Mouse (Mus musculus) hematopoietic stem cell, adult 5-6 weeks (primary cell): ENCODE measurements around the gene B4galt7. TPM values are rescaled to one million over a fixed set of nuclear protein-coding genes. Genes with fewer than 3 reads are reported as not detected.
A peak's percentile ranks its signal among the peaks of the same experiment; 100 is the strongest.

Source experiments
- ATAC-seq, 2 experiments: fragments of 125-278 bp in 1 of 2; replicated peaks in 1 of 2; 2 replicates each; pipeline ENCODE4 v1.8.0; 2016 to 2017; ENCODE audit warnings: inconsistent platforms in 2 of 2, mild to moderate bottlenecking in 2 of 2, moderate number of reproducible peaks in 2 of 2, low read depth in 1 of 2, moderate TSS enrichment in 1 of 2; ENCODE audit not compliant: low FRiP score in 2 of 2, poor library complexity in 2 of 2, severe bottlenecking in 2 of 2, insufficient read depth in 1 of 2, low TSS enrichment in 1 of 2
- total RNA-seq: library from RNA; stranded (forward); fragments of 172-1452, 232-1000 nt; gene quantifications from 2 replicates; pipeline ENCODE4 v1.2.3, GENCODE M21; 2017

The B4galt7 gene
- total RNA-seq, 1 experiment from 2014 or later = 8.3 TPM

DNA sequence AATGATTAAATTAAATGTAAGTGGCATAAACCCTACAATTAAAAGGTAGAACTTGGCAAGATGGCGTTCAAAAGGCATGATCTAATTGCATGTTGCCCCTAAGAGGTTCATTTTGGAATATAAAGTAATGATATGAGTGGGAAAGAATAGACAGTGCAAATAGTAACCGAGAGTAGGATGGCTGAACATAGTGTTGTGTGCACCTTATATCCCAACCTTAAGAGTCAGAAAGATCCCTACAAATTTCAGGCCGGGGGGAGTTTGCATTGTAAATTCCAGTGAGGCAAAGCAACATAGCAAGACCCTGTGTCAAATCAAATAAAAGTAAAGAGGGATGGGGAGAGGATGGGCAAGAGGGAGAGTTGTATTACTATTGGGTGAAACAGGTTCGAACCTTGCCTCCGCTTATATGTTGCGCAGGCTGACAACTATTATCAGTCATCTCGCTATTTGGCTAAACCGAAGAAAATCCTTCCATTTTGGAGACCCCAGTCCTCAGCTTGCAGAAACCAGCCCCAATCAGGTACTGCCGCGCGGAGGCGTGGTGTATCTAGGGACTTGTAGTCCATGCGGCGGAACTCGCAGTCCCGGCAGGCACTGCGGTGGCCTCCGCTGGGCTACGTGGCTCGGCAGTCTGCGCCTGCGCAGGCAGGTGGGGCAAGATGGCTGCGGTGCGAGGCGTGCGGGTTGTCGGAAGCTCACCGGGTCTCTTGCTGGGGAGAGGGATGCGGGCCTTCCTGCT lies 7.0 kb upstream of the B4galt7 start:
- ATAC-seq = peak; percentile 98 to 100

DNA sequence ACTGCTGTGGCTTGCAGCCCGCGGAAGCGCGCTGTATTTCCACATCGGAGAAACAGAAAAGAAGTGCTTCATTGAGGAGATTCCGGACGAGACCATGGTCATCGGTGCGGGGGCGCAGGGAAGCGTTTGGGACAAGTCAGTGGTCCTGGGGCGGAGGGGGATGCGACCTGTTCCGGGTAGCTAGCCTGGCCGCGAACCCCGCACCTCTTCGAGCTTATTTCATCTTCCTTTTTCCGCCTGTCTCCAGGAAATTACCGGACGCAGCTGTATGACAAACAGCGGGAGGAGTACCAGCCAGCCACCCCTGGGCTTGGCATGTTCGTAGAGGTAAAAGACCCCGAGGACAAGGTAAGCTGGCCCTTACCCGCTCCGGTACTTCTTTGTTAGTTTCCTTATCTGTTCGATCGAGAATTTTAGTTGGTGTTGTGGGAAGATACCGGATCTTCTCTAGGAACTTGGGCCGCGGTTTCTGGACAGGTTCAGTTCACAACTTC lies 6.4 kb upstream of the B4galt7 start:
- ATAC-seq = peak in 1 of 2 experiments; percentile 33; a peak in 2 of 4 replicates

DNA sequence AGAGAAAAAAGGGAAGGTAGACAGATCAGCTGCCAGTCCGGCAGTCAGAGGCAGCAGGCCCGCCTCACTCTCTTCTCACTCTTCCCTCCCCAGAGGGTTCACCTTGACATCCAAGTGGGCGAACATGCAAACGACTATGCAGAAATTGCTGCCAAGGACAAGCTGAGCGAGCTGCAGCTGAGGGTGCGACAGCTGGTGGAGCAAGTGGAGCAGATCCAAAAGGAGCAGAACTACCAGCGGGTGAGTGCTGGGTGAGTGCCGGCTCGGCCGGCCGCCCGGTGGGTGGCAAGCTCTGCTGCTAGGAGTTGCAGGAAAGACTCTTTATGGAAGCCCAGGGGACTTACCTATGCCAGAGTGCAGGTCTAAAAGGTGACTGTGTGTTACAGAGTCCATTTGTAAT lies 4.3 kb upstream of the B4galt7 start:
- no peak for ATAC-seq

DNA sequence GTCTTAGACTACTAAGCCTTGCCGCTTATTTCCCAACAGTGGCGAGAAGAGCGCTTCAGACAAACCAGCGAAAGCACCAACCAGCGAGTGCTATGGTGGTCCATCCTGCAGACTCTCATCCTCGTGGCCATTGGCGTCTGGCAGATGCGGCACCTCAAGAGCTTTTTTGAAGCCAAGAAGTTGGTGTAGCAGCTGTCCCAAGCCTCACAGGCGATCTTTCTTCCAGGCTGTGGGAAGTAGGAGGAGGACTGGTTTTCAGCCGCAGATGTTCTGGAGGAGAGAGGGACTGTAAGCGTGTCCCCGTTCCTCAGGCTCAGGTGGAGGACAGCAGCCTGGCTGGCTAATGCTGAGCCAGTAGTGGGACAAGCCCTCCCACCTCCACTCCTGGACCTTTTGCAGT lies 2.9 kb upstream of the B4galt7 start:
- ATAC-seq = no peak

DNA sequence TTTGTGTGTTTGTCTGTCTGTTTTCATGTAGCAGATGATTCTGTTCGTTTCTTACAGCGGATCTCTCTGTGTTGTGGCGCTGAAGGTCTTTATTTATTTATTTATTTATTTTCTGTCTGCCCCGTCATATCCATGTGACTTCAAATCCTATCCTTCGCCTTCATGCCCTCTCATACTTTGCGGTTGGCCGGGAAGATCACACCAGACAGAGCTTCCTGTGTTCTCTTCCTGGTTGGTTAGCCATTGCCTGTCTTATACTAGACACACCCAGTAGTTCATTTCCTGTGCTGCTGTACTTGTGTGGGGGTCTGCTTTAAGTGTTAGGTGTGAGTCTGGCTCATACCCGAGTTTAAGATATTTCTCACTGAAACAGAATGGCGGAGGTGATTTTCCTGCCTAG lies 961 bp downstream of the B4galt7 start:
- peak; percentile 35 to 58; a peak in 2 of 4 replicates for ATAC-seq

DNA sequence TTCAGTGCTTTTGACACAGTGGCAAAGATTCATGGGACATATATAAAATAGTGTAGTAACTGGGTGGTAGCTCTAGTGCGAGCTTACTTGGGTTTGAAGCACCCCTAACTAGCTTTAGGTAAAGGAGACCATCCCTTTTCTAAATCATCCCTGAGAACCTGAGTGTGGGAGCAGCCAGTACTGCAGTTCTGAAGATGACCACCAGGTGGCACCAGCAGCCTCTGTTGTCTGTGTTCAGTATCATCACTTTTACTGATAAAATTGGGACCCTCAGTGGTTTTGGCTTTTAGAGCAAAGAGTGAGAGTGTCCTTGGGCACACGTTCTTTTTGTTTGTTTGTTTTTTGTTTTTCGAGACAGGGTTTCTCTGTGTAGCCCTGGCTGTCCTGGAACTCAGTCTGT lies 1.9 kb downstream of the B4galt7 start:
- ATAC-seq = peak; percentile 55 to 61; a peak in 2 of 4 replicates

DNA sequence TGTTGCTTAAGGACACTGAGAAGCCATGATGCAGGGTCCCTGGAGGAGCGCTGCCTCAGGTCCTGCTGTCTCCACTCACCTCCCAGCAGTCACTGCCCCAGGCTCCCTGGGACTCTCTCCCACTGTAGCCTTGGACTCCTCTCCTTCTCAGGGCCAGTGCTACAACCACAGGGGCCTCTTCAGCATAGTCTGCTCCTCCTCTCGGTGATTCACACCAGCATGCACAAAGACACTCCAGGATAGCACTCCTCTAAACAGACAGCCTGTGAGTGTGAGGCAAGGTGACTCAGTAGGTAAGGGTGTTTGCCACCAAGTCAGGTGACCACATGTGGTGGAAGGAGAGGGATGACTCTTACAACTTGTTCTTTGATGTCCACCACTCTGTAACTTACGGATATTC lies 4.9 kb downstream of the B4galt7 start:
- no peak for ATAC-seq

DNA sequence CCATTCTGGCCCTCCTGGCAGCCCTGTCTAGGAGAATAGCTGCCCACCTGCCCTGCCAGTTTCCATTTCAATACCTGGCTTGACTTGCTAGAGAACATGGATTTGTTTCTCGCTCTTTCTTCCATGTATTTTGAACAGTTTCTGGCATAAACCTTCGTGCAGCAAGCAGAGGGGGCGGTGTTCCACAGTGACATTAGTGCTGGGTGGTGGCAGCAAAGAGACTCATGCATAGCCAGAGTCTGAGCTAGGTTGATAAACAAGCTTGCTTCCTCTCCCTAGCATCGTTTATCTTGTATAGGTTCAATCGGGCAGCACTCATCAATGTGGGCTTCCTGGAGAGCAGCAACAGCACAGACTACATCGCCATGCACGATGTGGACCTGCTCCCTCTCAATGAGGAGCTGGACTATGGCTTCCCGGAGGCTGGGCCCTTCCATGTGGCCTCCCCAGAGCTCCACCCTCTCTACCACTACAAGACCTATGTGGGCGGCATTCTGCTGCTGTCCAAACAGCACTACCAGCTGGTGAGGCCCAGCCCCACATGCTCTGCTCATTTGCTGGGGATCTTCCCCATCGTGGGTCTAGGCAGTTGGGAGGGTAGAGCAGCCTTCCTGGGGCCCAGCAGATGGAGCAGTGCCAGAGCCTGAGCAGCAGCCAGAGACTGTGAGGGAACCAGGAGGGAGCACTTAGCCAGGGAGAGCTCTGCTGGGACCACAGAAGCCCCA lies 7.4 kb downstream of the B4galt7 start:
- ATAC-seq = no peak

DNA sequence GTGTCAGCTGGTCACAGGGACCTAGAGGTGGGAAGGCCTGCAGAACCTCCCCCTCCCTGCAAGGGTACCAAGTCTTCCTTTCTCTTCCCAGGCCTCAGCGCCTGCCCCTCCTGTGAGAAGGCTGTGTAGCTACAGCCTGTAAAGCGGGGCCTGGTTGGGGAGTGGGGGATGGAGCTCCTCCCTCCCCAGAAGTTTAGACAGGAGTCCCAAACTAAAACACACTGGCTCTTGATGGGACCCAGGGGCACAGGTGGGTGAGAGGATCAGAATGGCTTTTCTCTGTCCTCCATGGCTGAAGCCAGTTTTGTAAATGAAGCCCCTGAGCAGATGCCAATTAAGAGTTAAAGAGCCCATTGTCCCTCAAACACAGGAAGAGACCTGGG lies 7.9 kb downstream of the B4galt7 start:
- ATAC-seq = no peak

DNA sequence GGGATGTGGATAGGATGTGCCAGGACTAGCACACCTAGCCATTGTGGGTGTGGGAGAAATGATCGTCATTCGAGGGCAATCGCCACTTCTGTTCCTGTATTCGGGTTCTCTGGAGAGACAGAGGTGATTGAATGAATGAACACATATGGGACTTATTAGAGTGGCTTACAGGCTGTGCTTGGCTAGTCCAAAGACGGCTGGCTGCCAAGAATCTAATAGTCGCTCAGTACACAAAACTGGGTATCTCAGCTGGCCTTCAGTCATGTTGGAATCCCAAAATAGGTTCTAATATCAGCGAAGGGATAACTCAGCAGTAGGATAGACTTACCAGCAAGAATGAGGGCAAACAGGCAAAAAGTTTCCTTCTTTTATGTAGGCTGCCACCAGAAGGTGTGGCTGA lies 12.3 kb downstream of the B4galt7 start:
- no peak for ATAC-seq

DNA sequence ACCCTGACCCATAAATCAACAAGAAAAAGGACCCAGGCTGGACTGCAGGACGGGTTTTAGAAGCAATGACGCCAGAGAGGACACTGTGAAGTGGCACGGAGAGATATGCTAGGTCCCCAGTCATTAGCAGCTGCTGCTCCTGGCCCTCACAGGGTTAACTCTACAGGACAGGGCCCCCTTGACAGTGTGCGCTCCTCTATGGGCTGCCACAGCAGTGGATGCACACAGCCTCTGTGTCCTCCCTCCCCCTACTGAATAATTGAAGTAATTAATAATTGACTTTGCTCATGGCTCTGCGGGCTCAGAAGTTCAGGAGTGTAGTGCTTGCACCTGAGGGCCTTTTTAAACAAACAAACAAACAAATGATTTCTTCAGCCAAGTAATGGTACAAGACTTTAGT lies 13.8 kb downstream of the B4galt7 start:
- no peak for ATAC-seq

DNA sequence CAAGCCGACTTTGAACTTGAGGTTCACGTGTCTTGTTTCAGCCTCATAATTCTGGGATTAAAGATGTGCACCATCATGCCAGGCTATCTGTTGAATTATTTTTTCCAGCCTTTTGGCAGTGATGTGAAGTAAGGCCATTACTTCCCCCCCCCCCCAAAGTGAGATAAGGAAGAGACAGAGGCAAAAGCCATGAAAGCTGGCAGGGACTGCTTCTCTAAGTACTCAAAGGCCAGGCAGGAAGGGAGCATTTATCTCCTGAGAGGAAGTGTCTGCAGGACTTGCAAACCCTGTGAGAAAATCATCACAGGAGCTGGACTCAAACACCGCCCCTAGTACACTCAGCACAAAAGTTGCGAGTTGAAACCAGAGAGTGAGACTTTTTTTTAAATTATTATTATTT lies 19.6 kb downstream of the B4galt7 start:
- no peak for ATAC-seq

DNA sequence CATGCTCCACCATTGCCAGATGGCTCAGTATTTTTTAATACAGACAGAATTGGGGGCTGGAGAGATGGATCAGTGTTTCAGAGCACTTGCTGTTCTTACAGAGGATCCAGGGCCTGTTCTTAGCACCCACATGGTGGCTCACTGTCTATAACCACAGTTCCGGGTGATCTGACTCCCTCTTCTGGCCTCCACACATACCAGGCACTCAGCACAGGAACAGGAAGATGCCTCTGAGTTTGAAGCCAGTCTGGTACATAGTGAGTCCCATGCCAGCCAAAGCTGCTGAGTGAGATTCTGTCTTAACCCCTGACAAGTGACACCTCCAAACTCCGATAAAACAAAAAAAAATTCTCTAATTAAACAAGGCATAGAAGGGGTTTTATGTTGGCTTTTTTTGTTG lies 20.6 kb downstream of the B4galt7 start:
- ATAC-seq = no peak

DNA sequence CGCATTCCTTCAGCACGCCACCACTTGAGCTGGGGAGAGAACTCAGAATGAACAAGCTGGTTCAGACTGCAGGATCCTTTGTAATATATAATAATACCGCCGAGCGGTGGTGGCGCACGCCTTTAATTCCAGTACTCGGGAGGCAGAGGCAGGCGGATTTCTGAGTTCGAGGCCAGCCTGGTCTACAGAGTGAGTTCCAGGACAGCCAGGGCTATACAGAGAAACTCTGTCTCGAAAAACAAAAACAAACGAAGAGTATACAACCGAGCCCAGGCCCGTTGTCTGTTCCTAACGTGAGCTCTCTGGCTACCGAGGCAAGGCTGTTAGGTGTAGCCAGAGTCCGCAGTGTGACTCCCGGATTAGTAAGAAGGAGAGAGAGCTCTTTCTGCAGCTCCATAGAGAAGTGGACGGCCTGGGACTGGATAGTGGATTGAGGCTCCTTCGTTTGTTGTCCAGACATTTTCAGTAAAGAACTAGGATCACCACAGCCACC lies 22.5 kb downstream of the B4galt7 start:
- 0 out of 4 replicates have a peak, but pooled peaks of 1 of the 2 experiments have one; percentile 4 for ATAC-seq

DNA sequence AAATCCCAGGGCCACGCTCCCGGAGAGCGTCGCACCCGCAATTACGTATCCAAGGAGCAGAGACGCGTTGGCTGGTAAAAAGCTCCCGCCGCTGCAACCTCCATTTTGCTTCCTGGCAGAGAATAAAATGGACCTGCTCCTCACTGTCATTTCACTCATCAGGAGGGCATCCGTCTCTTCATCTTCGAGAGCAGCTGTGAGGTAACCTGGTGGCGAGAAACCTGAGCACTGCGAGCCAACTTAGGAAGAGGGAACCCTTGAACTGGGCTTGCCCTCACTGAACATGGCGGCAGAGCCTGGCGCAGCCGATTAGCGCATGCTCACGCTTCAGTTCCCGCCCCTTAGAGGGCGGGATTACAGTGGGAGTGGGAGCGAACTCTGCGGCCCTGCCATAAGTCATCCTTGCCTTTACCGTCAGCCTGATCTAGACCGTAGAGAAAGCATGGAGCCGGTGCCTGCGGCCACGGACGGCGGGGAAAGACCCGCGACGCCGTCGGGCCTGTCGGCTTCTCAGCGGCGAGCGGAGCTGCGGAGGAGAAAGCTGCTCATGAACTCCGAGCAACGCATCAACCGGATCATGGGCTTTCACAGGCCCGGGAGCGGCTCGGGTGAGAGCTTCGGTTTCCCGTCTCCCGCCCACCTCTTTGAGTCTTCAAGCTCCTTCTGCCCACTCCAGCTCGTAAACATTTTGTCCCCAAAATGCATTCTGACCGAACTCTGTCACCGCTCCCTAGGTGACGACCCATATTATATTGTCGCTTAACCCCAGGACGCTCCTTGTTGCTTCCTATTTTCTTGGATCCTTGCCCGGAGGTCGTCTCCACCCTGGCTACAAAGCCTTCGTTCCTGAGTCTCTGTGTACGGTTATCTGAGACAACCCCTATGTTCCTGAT lies 23.2 kb downstream of the B4galt7 start, which contains the start of gene Caml:
TSS of gene Caml (plus strand) at position 357 of the 893 bp plus-strand sequence.
- peak; percentile 96 to 97 for ATAC-seq

DNA sequence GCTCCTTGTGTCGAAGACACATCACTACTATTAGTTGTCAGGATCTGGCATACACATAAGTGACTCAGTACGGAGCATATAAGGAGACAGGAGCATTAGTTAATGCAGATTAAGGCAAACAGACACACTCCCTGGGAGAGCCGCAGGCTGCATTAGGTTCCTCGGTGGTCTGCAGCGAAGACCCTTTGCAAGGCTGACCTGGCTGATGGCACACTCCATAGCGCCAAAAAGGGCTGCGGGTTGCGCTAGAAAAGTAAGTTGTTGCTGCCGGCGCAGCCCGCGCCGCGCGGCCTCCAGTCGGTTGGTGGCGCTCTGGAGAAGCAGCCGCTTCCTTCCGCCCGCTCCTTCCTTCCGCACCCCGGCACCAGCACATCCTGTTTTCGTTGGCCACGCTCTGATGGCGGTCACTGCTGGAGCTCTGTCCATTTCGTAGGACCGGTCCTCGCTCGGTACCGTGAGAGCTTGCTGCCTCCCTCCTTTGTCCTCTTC lies 35.0 kb downstream of the B4galt7 start, which contains the start of gene Ddx46:
TSS of gene Ddx46 (plus strand) at position 389 of the 489 bp plus-strand sequence.
- ATAC-seq = peak; percentile 92 to 98

DNA sequence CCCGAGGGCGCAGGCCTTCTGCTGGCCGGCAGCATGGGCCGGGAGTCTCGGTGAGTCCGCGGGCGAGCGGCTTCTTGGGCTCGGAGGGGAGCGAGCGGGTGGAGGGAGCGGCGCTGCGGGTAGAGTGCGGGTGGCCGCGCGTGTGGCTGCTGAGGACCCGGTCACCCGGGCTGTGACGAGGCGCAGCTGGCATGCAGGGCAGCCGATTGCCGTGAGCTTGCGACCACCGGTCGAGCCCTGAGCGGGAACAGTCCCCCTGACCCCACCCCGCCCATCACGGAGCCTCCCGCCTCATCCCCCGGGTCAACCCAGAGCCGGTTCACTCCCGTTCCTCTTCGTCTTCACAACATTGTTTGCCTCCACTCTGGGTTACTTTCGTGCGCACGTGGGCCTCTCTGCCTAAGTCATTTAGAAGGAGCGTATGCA lies 35.5 kb downstream of the B4galt7 start:
- peak; percentile 44 to 67; a peak in 3 of 4 replicates for ATAC-seq
